In genomic region chr1:59874023-59874422, GRCm38 (mm10) we compare ENCODE assay signal across 26 mouse cellular contexts. TPM values are rescaled to one million over a fixed set of nuclear protein-coding genes. Genes with fewer than 3 reads are reported as not detected.
DNase-seq lines count a peak whose midpoint lies in the region; ATAC-seq and TF ChIP-seq lines count a peak whose summit lies in the region.
"Had no signal": no experiment of that assay in that cellular context is flagged by ENCODE, and none has a peak within 500 bp of the region (broad histone marks: within the 10 kb centered on the region; RNA-seq: fewer than 3 reads in every experiment).

No protein-coding gene starts in this region.

- 86% methylated on average over 3 of the region's 3 CpGs for WGBS in cerebellum, adult 2 months
- WGBS in hindbrain, postnatal 0 days: 86% methylated on average over 3 of the region's 3 CpGs
- WGBS in hindbrain, embryonic 14.5 days: 93% methylated on average over 3 of the region's 3 CpGs
- 70% methylated on average over 3 of the region's 3 CpGs for WGBS in liver, embryonic 14.5 days (ENCODE audit: insufficient replicate concordance)
- 86% methylated on average over 3 of the region's 3 CpGs for WGBS in liver, embryonic 11.5 days

- TF ChIP-seq EP300 in liver, embryonic 14.5 days (IDR thresholded peaks at IDR 0.05; ENCODE audit: low read depth): no peak

- no peak overlapping the region for H3K4me2 ChIP-seq in hindbrain, postnatal 0 days (ENCODE audit: low read depth, low read length)
- no peak overlapping the region for H3K4me2 ChIP-seq in hindbrain, embryonic 14.5 days (replicated peaks)
- no peak overlapping the region for H3K4me2 ChIP-seq in liver, embryonic 14.5 days (ENCODE audit: low read depth)
- no peak overlapping the region for H3K4me2 ChIP-seq in liver, embryonic 11.5 days
- H3K4me2 ChIP-seq: forebrain, embryonic 13.5 days; heart, embryonic 15.5 days; kidney, embryonic 15.5 days; midbrain, embryonic 15.5 days had no signal

- H3K27me3 ChIP-seq in cerebellum, adult 2 months (ENCODE audit: control insufficient read depth, insufficient read depth, low read length): no peaks in the 10 kb centered on the region
- H3K27me3 ChIP-seq in hindbrain, postnatal 0 days (ENCODE audit: insufficient read depth, low read length): no peaks in the 10 kb centered on the region
- H3K27me3 ChIP-seq in hindbrain, embryonic 14.5 days (ENCODE audit: control insufficient read depth, insufficient read depth, low read length): no peaks in the 10 kb centered on the region
- no peaks in the 10 kb centered on the region for H3K27me3 ChIP-seq in liver, embryonic 14.5 days (ENCODE audit: control insufficient read depth, insufficient read depth, low read length)
- H3K27me3 ChIP-seq in liver, embryonic 11.5 days (replicated peaks; ENCODE audit: control insufficient read depth, insufficient read depth, low read length): no peaks in the 10 kb centered on the region
- H3K27me3 ChIP-seq: CH12.LX; forebrain, embryonic 13.5 days; heart, embryonic 15.5 days; kidney, embryonic 15.5 days; midbrain, embryonic 15.5 days had no signal

- TF ChIP-seq CTCF in cerebellum, adult 2 months (IDR thresholded peaks at IDR 0.05; ENCODE audit: borderline replicate concordance, insufficient read depth, low read depth, low read length): 0 out of 2 replicates have a peak, but pooled peaks have one; percentile 4
- TF ChIP-seq CTCF in hindbrain, postnatal 0 days (IDR thresholded peaks at IDR 0.05; ENCODE audit: low read depth): peak; percentile 39
- TF ChIP-seq CTCF in liver, embryonic 14.5 days (IDR thresholded peaks at IDR 0.05; ENCODE audit: low read depth): peak; percentile 12; the same call in 1 of the 2 replicates
- 0 out of 2 replicates have a peak, but pooled peaks have one; percentile 10 for TF ChIP-seq CTCF in cortical plate, adult 2 months (IDR thresholded peaks at IDR 0.05; ENCODE audit: extremely low read depth, insufficient read depth, low read length)

- H3K9ac ChIP-seq in hindbrain, postnatal 0 days (replicated peaks; ENCODE audit: low read length): no peak overlapping the region
- no peak overlapping the region for H3K9ac ChIP-seq in hindbrain, embryonic 14.5 days
- no peak overlapping the region for H3K9ac ChIP-seq in liver, embryonic 14.5 days (replicated peaks)
- H3K9ac ChIP-seq in liver, embryonic 11.5 days (ENCODE audit: low read depth, low read length): no peak overlapping the region
- H3K9ac ChIP-seq: forebrain, embryonic 13.5 days; heart, embryonic 15.5 days; kidney, embryonic 15.5 days; midbrain, embryonic 15.5 days had no signal

- no peak for TF ChIP-seq POLR2A in cerebellum, adult 2 months (IDR thresholded peaks at IDR 0.05; ENCODE audit: borderline replicate concordance, insufficient read depth, low read length)
- no peak for TF ChIP-seq POLR2A in cortical plate, adult 2 months (IDR thresholded peaks at IDR 0.05; ENCODE audit: extremely low read depth, insufficient read depth, low read length)

- H3K9me3 ChIP-seq in hindbrain, postnatal 0 days (ENCODE audit: low read length): no peaks in the 10 kb centered on the region
- H3K9me3 ChIP-seq in hindbrain, embryonic 14.5 days (ENCODE audit: control insufficient read depth, low read length): no peaks in the 10 kb centered on the region
- no peaks in the 10 kb centered on the region for H3K9me3 ChIP-seq in liver, embryonic 14.5 days (ENCODE audit: control insufficient read depth, low read length)
- no peaks in the 10 kb centered on the region for H3K9me3 ChIP-seq in liver, embryonic 11.5 days (ENCODE audit: control insufficient read depth, low read length)
- H3K9me3 ChIP-seq: forebrain, embryonic 13.5 days; heart, embryonic 10.5 days; heart, embryonic 15.5 days; kidney, embryonic 15.5 days; midbrain, embryonic 15.5 days had no signal

- H3K4me3 ChIP-seq in cerebellum, adult 2 months (replicated peaks; ENCODE audit: insufficient read depth, low read depth, low read length): no peak overlapping the region
- no peak overlapping the region for H3K4me3 ChIP-seq in hindbrain, postnatal 0 days (ENCODE audit: low read length)
- no peak overlapping the region for H3K4me3 ChIP-seq in hindbrain, embryonic 14.5 days (replicated peaks; ENCODE audit: low read length)
- no peak overlapping the region for H3K4me3 ChIP-seq in liver, embryonic 14.5 days (ENCODE audit: insufficient read depth in 1 of 2, low read depth in 2 of 2, low read length in 2 of 2)
- H3K4me3 ChIP-seq in liver, embryonic 11.5 days (ENCODE audit: low read depth, low read length): no peak overlapping the region
- H3K4me3 ChIP-seq in cortical plate, adult 2 months (ENCODE audit: insufficient read depth, low read length): no peak overlapping the region
- H3K4me3 ChIP-seq: forebrain, embryonic 13.5 days; heart, embryonic 10.5 days; heart, embryonic 15.5 days; kidney, embryonic 15.5 days; midbrain, embryonic 15.5 days had no signal

- H3K36me3 ChIP-seq in hindbrain, postnatal 0 days (ENCODE audit: insufficient read depth, low read length): peaks cover 12% of the 10 kb centered on the region; the same call in 1 of the 2 replicates
- H3K36me3 ChIP-seq in hindbrain, embryonic 14.5 days (replicated peaks; ENCODE audit: control insufficient read depth, insufficient read depth): peaks cover 43% of the 10 kb centered on the region
- no peaks in the 10 kb centered on the region for H3K36me3 ChIP-seq in liver, embryonic 14.5 days (replicated peaks; ENCODE audit: control insufficient read depth, insufficient read depth, low read depth)
- H3K36me3 ChIP-seq in liver, embryonic 11.5 days (ENCODE audit: control insufficient read depth, insufficient read depth, low read length): 0 out of 2 replicates have a peak, but pooled peaks cover 3% of the 10 kb centered on the region

- ATAC-seq in cerebellum, adult (ENCODE audit: insufficient number of reproducible peaks, low FRiP score, low TSS enrichment): no peak
- no peak for ATAC-seq in hindbrain, postnatal 0 days
- no peak for ATAC-seq in hindbrain, embryonic 14.5 days (ENCODE audit: low FRiP score)
- no peak for ATAC-seq in liver, embryonic 14.5 days (ENCODE audit: insufficient read depth)
- no peak for ATAC-seq in liver, embryonic 11.5 days (replicated peaks; ENCODE audit: low FRiP score)
- ATAC-seq: forebrain, embryonic 13.5 days; midbrain, embryonic 15.5 days had no signal

- no peaks in the 10 kb centered on the region for H3K4me1 ChIP-seq in cerebellum, adult 2 months (ENCODE audit: control insufficient read depth, insufficient read depth, low read length)
- H3K4me1 ChIP-seq in hindbrain, postnatal 0 days (ENCODE audit: insufficient read depth, low read length): no peaks in the 10 kb centered on the region
- no peaks in the 10 kb centered on the region for H3K4me1 ChIP-seq in hindbrain, embryonic 14.5 days (replicated peaks; ENCODE audit: control insufficient read depth, insufficient read depth, low read length)
- no peaks in the 10 kb centered on the region for H3K4me1 ChIP-seq in liver, embryonic 14.5 days (replicated peaks; ENCODE audit: control insufficient read depth in 2 of 2, insufficient read depth in 2 of 2, low read length in 1 of 2)
- H3K4me1 ChIP-seq in liver, embryonic 11.5 days (replicated peaks; ENCODE audit: control insufficient read depth, insufficient read depth, low read length): no peaks in the 10 kb centered on the region
- H3K4me1 ChIP-seq in cortical plate, adult 2 months (ENCODE audit: control insufficient read depth, insufficient read depth, low read length): peaks cover 2% of the 10 kb centered on the region; the same call in 1 of the 2 replicates
- H3K4me1 ChIP-seq: forebrain, embryonic 13.5 days; heart, embryonic 10.5 days; kidney, embryonic 15.5 days; midbrain, embryonic 15.5 days had no signal

- no peak overlapping the region for H3K27ac ChIP-seq in cerebellum, adult 2 months (ENCODE audit: insufficient read depth, low read length)
- no peak overlapping the region for H3K27ac ChIP-seq in hindbrain, postnatal 0 days
- H3K27ac ChIP-seq in hindbrain, embryonic 14.5 days: no peak overlapping the region
- no peak overlapping the region for H3K27ac ChIP-seq in liver, embryonic 14.5 days
- H3K27ac ChIP-seq in liver, embryonic 11.5 days (ENCODE audit: low read depth, low read length): no peak overlapping the region
- H3K27ac ChIP-seq in cortical plate, adult 2 months (ENCODE audit: insufficient read depth, low read length): no peak overlapping the region
- H3K27ac ChIP-seq: forebrain, embryonic 13.5 days; heart, embryonic 10.5 days; heart, embryonic 15.5 days; kidney, embryonic 15.5 days; midbrain, embryonic 15.5 days had no signal

- no peak for DNase-seq in cerebellum, adult 2 months
- no peak for DNase-seq in hindbrain, postnatal 0 days (ENCODE audit: low spot score)
- no peak for DNase-seq in hindbrain, embryonic 14.5 days (ENCODE audit: low spot score)
- no peak for DNase-seq in liver, embryonic 14.5 days (ENCODE audit: low read depth in 3 of 3, low spot score in 3 of 3)
- no peak for DNase-seq in liver, embryonic 11.5 days (ENCODE audit: low spot score)
- no peak for DNase-seq in Muller cell, postnatal 12 days (ENCODE audit: inconsistent ontology term)
- DNase-seq: adrenal gland, postnatal 14 days; cerebellum, adult 11-12 months; cerebellum, postnatal 10 days; gastrocnemius, postnatal 10 days; kidney, adult 11 months; kidney, postnatal 36 days; layer of hippocampus, postnatal 36 days; liver; lung, postnatal 10 days; spleen, adult 18-20 months; thymus, adult 18-20 months; thymus, postnatal 25 days had no signal

RNA-seq across cellular contexts. Expression of gene Fam117b, which starts 38.8 kb away (rescaled TPM):
- polyA plus RNA-seq in cerebellum, adult 2 months (2012; rRNA removed): 27.8 and 27.9 TPM in 2 replicates
- total RNA-seq in hindbrain, postnatal 0 days (2014; rRNA removed): 44.5 and 53.0 TPM in 2 replicates
- polyA plus RNA-seq in hindbrain, postnatal 0 days (2015; fragmentation: Nextera tagmentation; extraction: Ambion mirVana): 26.1 and 30.1 TPM in 2 replicates
- 58.6 and 63.3 TPM in 2 replicates for polyA plus RNA-seq in hindbrain, embryonic 14.5 days (2014; fragmentation: Nextera tagmentation; extraction: Ambion mirVana)
- 2.0 and 2.8 TPM in 2 replicates for polyA plus RNA-seq in liver, embryonic 14.5 days (2012; rRNA removed)
- polyA plus RNA-seq in liver, embryonic 14.5 days (2014; fragmentation: Nextera tagmentation; extraction: Ambion mirVana): 2.6 and 3.0 TPM in 2 replicates
- 10.3 and 10.6 TPM in 2 replicates for polyA plus RNA-seq in liver, embryonic 11.5 days (2014; fragmentation: Nextera tagmentation; extraction: Ambion mirVana)
- 25.7 and 26.2 TPM in 2 replicates for polyA plus RNA-seq in cortical plate, adult 2 months (2012; rRNA removed)
